Mouse (Mus musculus): ENCODE data around the gene Gm21964. TPM values are rescaled to one million over a fixed set of nuclear protein-coding genes. Genes with fewer than 3 reads are reported as not detected.

The Gm21964 gene
- not detected in 2 replicates for polyA plus RNA-seq (2015; fragmentation: Nextera tagmentation; extraction: Ambion mirVana)

GRCm38 (mm10) chr8:110100907-110101306 lies at the start of gene Gm21964:
Gene Gm21964, plus strand, starts transcription at chr8:110101207.
- H3K4me1 ChIP-seq (replicated peaks; ENCODE audit: control insufficient read depth, insufficient read depth) = no peaks in the 10 kb centered on the region
- no peaks in the 10 kb centered on the region for H3K9me3 ChIP-seq (ENCODE audit: control insufficient read depth, low read length)
- WGBS = 81% methylated on average over 12 of the region's 12 CpGs
- H3K4me3 ChIP-seq (ENCODE audit: low read depth, low read length) = no peak within 1 kb of the TSS
- H3K9ac ChIP-seq (ENCODE audit: low read length) = no peak within 1 kb of the TSS
- DNase-seq (ENCODE audit: low spot score) = no peak
- 0 out of 2 replicates have a peak, but pooled peaks have one; percentile 18 for ATAC-seq (ENCODE audit: low FRiP score, low TSS enrichment)
- no peak within 1 kb of the TSS for H3K4me2 ChIP-seq (replicated peaks; ENCODE audit: low read depth)
- H3K27ac ChIP-seq (replicated peaks) = no peak within 1 kb of the TSS
- no peaks in the 10 kb centered on the region for H3K27me3 ChIP-seq (ENCODE audit: control insufficient read depth, insufficient read depth, low read length)
- TF ChIP-seq CTCF (IDR thresholded peaks at IDR 0.05; ENCODE audit: low read depth) (no peak), EP300 (optimal IDR thresholded peaks at IDR 0.05) (no peak)
- H3K36me3 ChIP-seq (ENCODE audit: control insufficient read depth, insufficient read depth, low read length) = no peaks in the 10 kb centered on the region

- H3K4me3 ChIP-seq (ENCODE audit: low read depth, low read length) = no peak overlapping the region
- no peaks in the 10 kb centered on the region for H3K36me3 ChIP-seq (ENCODE audit: control insufficient read depth, insufficient read depth, low read length)
- H3K9me3 ChIP-seq (ENCODE audit: control insufficient read depth, low read length) = no peaks in the 10 kb centered on the region
- H3K27me3 ChIP-seq (ENCODE audit: control insufficient read depth, insufficient read depth, low read length) = no peaks in the 10 kb centered on the region
- WGBS = 50% methylated on average over 6 of the region's 6 CpGs
- no peak for DNase-seq (ENCODE audit: low spot score)
- H3K27ac ChIP-seq (replicated peaks) = no peak overlapping the region
- TF ChIP-seq CTCF (IDR thresholded peaks at IDR 0.05; ENCODE audit: low read depth) (no peak), EP300 (optimal IDR thresholded peaks at IDR 0.05) (no peak)
- peak; percentile 35; the same call in 1 of the 2 replicates for ATAC-seq (ENCODE audit: low FRiP score, low TSS enrichment)
- no peak overlapping the region for H3K4me2 ChIP-seq (replicated peaks; ENCODE audit: low read depth)
- H3K9ac ChIP-seq (ENCODE audit: low read length) = no peak overlapping the region
- H3K4me1 ChIP-seq (replicated peaks; ENCODE audit: control insufficient read depth, insufficient read depth) = no peaks in the 10 kb centered on the region
Measured at GRCm38 (mm10) chr8:110051208-110051607, 49.8 kb upstream of the Gm21964 start.

GRCm38 (mm10) chr8:110058207-110058606 lies 42.8 kb upstream of the Gm21964 start:
- TF ChIP-seq EP300 (optimal IDR thresholded peaks at IDR 0.05) (no peak), CTCF (IDR thresholded peaks at IDR 0.05; ENCODE audit: low read depth) (no peak)
- 67% methylated on average over 8 of the region's 8 CpGs for WGBS
- H3K9me3 ChIP-seq (ENCODE audit: control insufficient read depth, low read length) = no peaks in the 10 kb centered on the region
- H3K27ac ChIP-seq (replicated peaks) = no peak overlapping the region
- no peaks in the 10 kb centered on the region for H3K4me1 ChIP-seq (replicated peaks; ENCODE audit: control insufficient read depth, insufficient read depth)
- no peaks in the 10 kb centered on the region for H3K27me3 ChIP-seq (ENCODE audit: control insufficient read depth, insufficient read depth, low read length)
- ATAC-seq (ENCODE audit: low FRiP score, low TSS enrichment) = no peak
- no peak for DNase-seq (ENCODE audit: low spot score)
- H3K4me2 ChIP-seq (replicated peaks; ENCODE audit: low read depth) = no peak overlapping the region
- no peaks in the 10 kb centered on the region for H3K36me3 ChIP-seq (ENCODE audit: control insufficient read depth, insufficient read depth, low read length)
- no peak overlapping the region for H3K9ac ChIP-seq (ENCODE audit: low read length)
- H3K4me3 ChIP-seq (ENCODE audit: low read depth, low read length) = no peak overlapping the region

GRCm38 (mm10) chr8:110064161-110064560 lies 36.8 kb upstream of the Gm21964 start:
- Histone ChIP-seq H3K27ac (replicated peaks) (no peak overlapping the region), H3K9me3 (ENCODE audit: control insufficient read depth, low read length) (no peaks in the 10 kb centered on the region), H3K4me3 (ENCODE audit: low read depth, low read length) (no peak overlapping the region), H3K4me1 (replicated peaks; ENCODE audit: control insufficient read depth, insufficient read depth) (no peaks in the 10 kb centered on the region), H3K27me3 (ENCODE audit: control insufficient read depth, insufficient read depth, low read length) (no peaks in the 10 kb centered on the region), H3K36me3 (ENCODE audit: control insufficient read depth, insufficient read depth, low read length) (no peaks in the 10 kb centered on the region), H3K9ac (ENCODE audit: low read length) (no peak overlapping the region), H3K4me2 (replicated peaks; ENCODE audit: low read depth) (no peak overlapping the region)
- TF ChIP-seq EP300 (optimal IDR thresholded peaks at IDR 0.05) = no peak
- TF ChIP-seq CTCF (IDR thresholded peaks at IDR 0.05; ENCODE audit: low read depth) = no peak
- DNase-seq (ENCODE audit: low spot score) = no peak
- ATAC-seq (ENCODE audit: low FRiP score, low TSS enrichment) = no peak
- 49% methylated on average over 9 of the region's 9 CpGs for WGBS

- ATAC-seq (ENCODE audit: low FRiP score, low TSS enrichment) (no peak), DNase-seq (ENCODE audit: low spot score) (no peak)
- H3K4me2 ChIP-seq (replicated peaks; ENCODE audit: low read depth) = no peak overlapping the region
- H3K27ac ChIP-seq (replicated peaks) = no peak overlapping the region
- H3K9me3 ChIP-seq (ENCODE audit: control insufficient read depth, low read length) = no peaks in the 10 kb centered on the region
- TF ChIP-seq CTCF (IDR thresholded peaks at IDR 0.05; ENCODE audit: low read depth) = no peak
- TF ChIP-seq EP300 (optimal IDR thresholded peaks at IDR 0.05) = no peak
- no peak overlapping the region for H3K4me3 ChIP-seq (ENCODE audit: low read depth, low read length)
- no peaks in the 10 kb centered on the region for H3K36me3 ChIP-seq (ENCODE audit: control insufficient read depth, insufficient read depth, low read length)
- H3K4me1 ChIP-seq (replicated peaks; ENCODE audit: control insufficient read depth, insufficient read depth) = no peaks in the 10 kb centered on the region
- 92% methylated on average over 18 of the region's 18 CpGs for WGBS
- H3K9ac ChIP-seq (ENCODE audit: low read length) = no peak overlapping the region
- H3K27me3 ChIP-seq (ENCODE audit: control insufficient read depth, insufficient read depth, low read length) = no peaks in the 10 kb centered on the region
Measured at GRCm38 (mm10) chr8:110064606-110065365, 36.2 kb upstream of the Gm21964 start.

- Histone ChIP-seq H3K27me3 (ENCODE audit: control insufficient read depth, insufficient read depth, low read length) (no peaks in the 10 kb centered on the region), H3K9ac (ENCODE audit: low read length) (no peak overlapping the region), H3K27ac (replicated peaks) (no peak overlapping the region), H3K4me3 (ENCODE audit: low read depth, low read length) (no peak overlapping the region), H3K9me3 (ENCODE audit: control insufficient read depth, low read length) (no peaks in the 10 kb centered on the region), H3K4me1 (replicated peaks; ENCODE audit: control insufficient read depth, insufficient read depth) (no peaks in the 10 kb centered on the region), H3K36me3 (ENCODE audit: control insufficient read depth, insufficient read depth, low read length) (no peaks in the 10 kb centered on the region), H3K4me2 (replicated peaks; ENCODE audit: low read depth) (no peak overlapping the region)
- no peak for ATAC-seq (ENCODE audit: low FRiP score, low TSS enrichment)
- TF ChIP-seq EP300 (optimal IDR thresholded peaks at IDR 0.05) = no peak
- no peak for TF ChIP-seq CTCF (IDR thresholded peaks at IDR 0.05; ENCODE audit: low read depth)
- WGBS = 90% methylated on average over 4 of the region's 4 CpGs
- DNase-seq (ENCODE audit: low spot score) = no peak
Measured at GRCm38 (mm10) chr8:110065676-110066075, 35.3 kb upstream of the Gm21964 start.

Measured in stomach, postnatal 0 days (tissue).